Mouse (Mus musculus) limb, embryonic 10.5 days (tissue): ENCODE data around the gene Cabp4. TPM values are rescaled to one million over a fixed set of nuclear protein-coding genes. Genes with fewer than 3 reads are reported as not detected.

ENCODE experiments used
- DNase-seq: peaks from one replicate; pipeline ENCODE4 v3.0.0-alpha.2; 2017; ENCODE audit warnings: low spot score
- H3K27ac ChIP-seq: fragments of 300-500 bp; sonication (generic); 2 replicates; pipeline ENCODE4 v1.5.1; 2016; ENCODE audit warnings: mild to moderate bottlenecking
- H3K27me3 ChIP-seq: fragments of 300-500 bp; sonication (generic); 2 replicates; pipeline ENCODE4 v1.6.1; 2016; ENCODE audit warnings: low read depth, mild to moderate bottlenecking; ENCODE audit not compliant: poor library complexity, severe bottlenecking
- H3K36me3 ChIP-seq: fragments of 300-500 bp; sonication (generic); 2 replicates; pipeline ENCODE4 v1.6.1; 2016; ENCODE audit warnings: mild to moderate bottlenecking, moderate library complexity
- H3K4me1 ChIP-seq: fragments of 300-500 bp; sonication (generic); 2 replicates; pipeline ENCODE4 v1.6.1; 2016
- H3K4me3 ChIP-seq: fragments of 300-500 bp; sonication (generic); 2 replicates; pipeline ENCODE4 v1.5.1; 2016; ENCODE audit warnings: mild to moderate bottlenecking, moderate library complexity
- H3K9me3 ChIP-seq: fragments of 300-500 bp; sonication (generic); replicated peaks from 2 replicates; pipeline ENCODE4 v1.6.1; 2016; ENCODE audit warnings: mild to moderate bottlenecking
- WGBS: fragments of 180-500 bp; shearing (Covaris S2); methylation state at CpG from one replicate; pipeline ENCODE4 v1.1.7; 2016; 5-methylcytosine and 5-hydroxymethylcytosine counted together
- polyA plus RNA-seq: library from polyadenylated mRNA; unstranded; fragments of >200 nt; fragmentation: Nextera tagmentation; extraction: Ambion mirVana; gene quantifications from 2 replicates; pipeline ENCODE4 v1.2.1, GENCODE M21; 2016

Cabp4 gene
- polyA plus RNA-seq, 1 experiment from 2014 or later = 0.15 TPM

- H3K27me3 ChIP-seq = peaks cover 15% of the 10 kb centered on the region
- peak within 1 kb of the TSS; percentile 37; the same call in 1 of the 2 replicates for H3K27ac ChIP-seq
- H3K9me3 ChIP-seq = no peaks in the 10 kb centered on the region
- no peaks in the 10 kb centered on the region for H3K36me3 ChIP-seq
- no peak for DNase-seq
- peaks cover 29% of the 10 kb centered on the region for H3K4me1 ChIP-seq
- WGBS = 4% methylated on average over 11 of the region's 11 CpGs
- H3K4me3 ChIP-seq = peak within 1 kb of the TSS; percentile 35
These were observed 31.6 kb upstream of the Cabp4 start, which contains the start of gene Carns1 for GRCm38 (mm10) chr19:4175368-4175947. TSS of gene Carns1 (minus strand) at chr19:4175479.

- WGBS = 55% methylated on average over 11 of the region's 11 CpGs
- no peak for DNase-seq
- Histone ChIP-seq H3K27ac (no peak overlapping the region), H3K36me3 (no peaks in the 10 kb centered on the region), H3K27me3 (peaks cover 15% of the 10 kb centered on the region), H3K4me3 (no peak overlapping the region), H3K4me1 (peaks cover 40% of the 10 kb centered on the region), H3K9me3 (no peaks in the 10 kb centered on the region)
These were observed 29.1 kb upstream of the Cabp4 start for GRCm38 (mm10) chr19:4172925-4173324.

DNA sequence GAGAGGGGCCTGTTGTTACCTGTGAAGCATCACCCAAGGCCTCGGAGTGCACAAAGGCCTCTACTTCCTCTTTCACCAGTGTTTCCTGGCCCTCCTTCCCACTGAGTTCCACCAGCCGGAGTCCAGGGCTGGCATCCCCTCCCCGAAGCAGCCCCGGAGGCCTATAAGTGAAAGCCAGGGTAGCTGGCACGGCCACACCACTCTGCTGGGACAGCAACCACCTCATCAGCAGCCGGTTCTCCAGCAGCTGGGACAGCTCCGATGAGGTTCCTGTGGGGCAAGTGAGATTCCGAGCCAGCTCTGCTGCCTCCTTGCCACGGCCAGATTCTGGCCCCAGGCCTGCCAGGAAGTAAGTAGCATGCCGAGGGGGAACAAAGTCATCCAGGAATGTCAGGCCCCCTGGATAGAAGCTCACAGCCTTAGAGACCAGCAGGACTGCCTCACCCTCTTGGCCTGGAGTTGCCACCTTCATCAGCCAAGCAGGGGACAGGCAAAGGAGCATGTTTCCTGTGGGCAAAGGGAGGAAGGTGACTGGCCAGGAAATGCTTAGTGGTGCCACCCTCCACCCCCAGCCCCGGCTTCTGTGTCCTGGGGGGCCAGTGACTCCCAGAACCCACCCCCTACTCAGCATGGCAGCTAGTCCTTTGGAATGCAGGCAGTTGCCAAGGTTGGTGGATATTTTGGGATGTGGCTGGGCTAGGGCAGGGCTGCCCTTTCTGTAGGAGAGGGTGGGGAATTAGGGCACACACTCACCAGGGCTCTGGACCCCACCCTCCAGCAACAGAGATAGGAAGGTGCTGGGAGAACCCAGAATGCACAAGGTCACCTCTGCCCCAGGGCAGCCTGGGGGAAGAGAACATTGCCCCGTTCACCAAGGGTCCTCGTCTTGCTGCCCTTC lies 27.8 kb upstream of the Cabp4 start:
- no peak overlapping the region for H3K4me3 ChIP-seq
- H3K36me3 ChIP-seq = no peaks in the 10 kb centered on the region
- peaks cover 15% of the 10 kb centered on the region for H3K27me3 ChIP-seq
- peaks cover 40% of the 10 kb centered on the region for H3K4me1 ChIP-seq
- no peaks in the 10 kb centered on the region for H3K9me3 ChIP-seq
- WGBS = 63% methylated on average over 13 of the region's 13 CpGs
- no peak for DNase-seq
- H3K27ac ChIP-seq = peak overlapping the region; percentile 14

- Histone ChIP-seq H3K4me3 (no peak overlapping the region), H3K27me3 (peaks cover 7% of the 10 kb centered on the region), H3K4me1 (peaks cover 40% of the 10 kb centered on the region), H3K36me3 (no peaks in the 10 kb centered on the region), H3K9me3 (no peaks in the 10 kb centered on the region), H3K27ac (peak overlapping the region; percentile 14)
- whole genome bisulfite sequencing = 88% methylated on average over 10 of the region's 10 CpGs
- DNase-seq = no peak
These were observed 27.0 kb upstream of the Cabp4 start for GRCm38 (mm10) chr19:4170723-4171392.

DNA sequence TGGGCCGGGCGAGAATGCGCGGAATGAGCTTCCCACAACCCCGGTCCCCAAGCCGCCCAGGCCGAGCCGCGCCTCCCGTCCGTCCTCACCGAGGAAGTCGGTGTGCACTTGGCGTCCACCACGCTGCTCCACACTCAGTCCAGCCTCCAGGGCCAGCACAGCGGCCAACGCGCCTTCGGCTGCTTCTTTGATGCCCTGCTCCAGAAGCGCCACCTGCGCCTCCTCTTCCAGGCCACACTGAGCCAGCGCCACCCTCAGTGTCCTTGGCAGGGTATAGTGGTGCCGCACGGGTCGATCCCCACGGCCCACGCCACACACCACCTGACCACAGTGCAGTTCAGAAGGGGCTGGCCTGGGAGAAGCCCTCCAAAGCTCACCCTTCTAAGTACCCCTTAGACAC lies 26.0 kb upstream of the Cabp4 start:
- Histone ChIP-seq H3K4me3 (peak overlapping the region; percentile 55), H3K27me3 (peaks cover 6% of the 10 kb centered on the region; the same call in 1 of the 2 replicates), H3K9me3 (no peaks in the 10 kb centered on the region), H3K4me1 (peaks cover 39% of the 10 kb centered on the region), H3K36me3 (no peaks in the 10 kb centered on the region), H3K27ac (peak overlapping the region; percentile 89)
- 6% methylated on average over 27 of the region's 27 CpGs for WGBS
- no peak for DNase-seq

DNA sequence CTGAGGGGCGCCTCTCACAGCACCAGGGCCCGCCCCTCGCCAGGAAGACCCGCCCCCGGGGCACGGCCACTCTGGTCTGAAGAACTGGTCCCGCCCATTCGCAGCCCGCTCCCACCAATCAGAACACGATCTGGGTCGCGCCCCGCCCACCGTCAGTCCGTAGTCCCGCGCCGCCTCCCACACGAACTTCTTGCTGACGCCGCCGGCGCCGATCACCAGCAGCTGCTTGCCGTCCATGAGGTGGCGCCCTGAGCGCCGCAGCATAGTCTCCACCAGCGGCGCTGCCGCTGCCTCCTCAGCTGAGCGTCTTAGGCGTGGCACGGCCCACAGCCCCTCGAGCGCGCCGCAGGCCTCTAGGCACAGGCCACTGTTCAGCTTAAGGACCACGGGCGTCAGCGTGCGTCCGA lies 25.5 kb upstream of the Cabp4 start:
- DNase-seq = peak; percentile 100
- Histone ChIP-seq H3K9me3 (no peaks in the 10 kb centered on the region), H3K27ac (peak overlapping the region; percentile 89), H3K4me3 (peak overlapping the region; percentile 55), H3K4me1 (peaks cover 39% of the 10 kb centered on the region), H3K27me3 (peaks cover 6% of the 10 kb centered on the region; the same call in 1 of the 2 replicates), H3K36me3 (no peaks in the 10 kb centered on the region)
- under 1% methylated on average over 43 of the region's 43 CpGs for WGBS

DNA sequence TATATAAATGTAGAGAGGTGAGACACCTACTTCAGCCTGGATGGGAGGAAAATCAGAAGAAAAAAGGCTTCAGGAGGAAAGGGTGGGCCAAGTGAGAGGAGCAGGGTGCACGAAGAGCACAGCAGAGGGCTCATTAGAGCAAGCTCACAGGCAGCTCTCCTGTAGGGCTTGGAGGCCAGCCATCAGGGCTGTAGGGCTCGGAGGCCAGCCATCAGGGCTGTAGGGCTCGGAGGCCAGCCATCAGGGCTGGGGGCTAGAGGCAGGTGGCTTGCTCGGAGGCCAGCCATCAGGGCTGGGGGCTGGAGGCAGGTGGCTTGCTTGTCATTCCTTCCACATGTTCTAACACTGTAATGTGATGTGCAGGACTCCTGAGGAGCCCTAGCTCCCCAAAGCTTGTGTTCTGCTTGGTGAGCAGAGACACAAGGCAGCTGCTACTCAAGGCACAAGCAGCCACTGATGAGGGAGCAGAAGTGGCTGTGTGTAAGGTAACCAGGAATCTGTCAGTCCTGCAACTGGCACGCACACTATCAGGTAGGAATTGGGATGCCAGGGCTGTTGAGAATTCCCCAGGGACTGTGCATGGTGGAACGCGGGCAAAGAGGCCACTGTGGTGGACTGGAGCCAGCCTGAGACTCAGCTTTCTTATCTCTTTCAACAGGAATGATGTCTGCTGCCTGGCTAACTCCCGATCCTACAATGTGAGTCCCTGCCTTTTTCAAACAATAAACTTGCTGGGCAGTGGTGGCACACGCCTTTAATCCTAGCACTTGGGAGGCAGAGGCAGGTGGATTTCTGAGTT lies 23.0 kb upstream of the Cabp4 start:
- H3K27ac ChIP-seq = 0 out of 2 replicates have a peak overlapping the region, but pooled peaks have one; percentile 4

GRCm38 (mm10) chr19:4164721-4165120 lies 20.9 kb upstream of the Cabp4 start:
- Histone ChIP-seq H3K27me3 (no peaks in the 10 kb centered on the region), H3K27ac (peak overlapping the region; percentile 56; the same call in 1 of the 2 replicates), H3K4me3 (no peak overlapping the region), H3K4me1 (peaks cover 27% of the 10 kb centered on the region), H3K36me3 (peaks cover 19% of the 10 kb centered on the region), H3K9me3 (no peaks in the 10 kb centered on the region)
- DNase-seq = no peak
- 81% methylated on average over 2 of the region's 2 CpGs for WGBS

More for the DNA sequence above, 23.0 kb upstream of the Cabp4 start:
- 83% methylated on average over 9 of the region's 9 CpGs for WGBS
- Histone ChIP-seq H3K4me1 (peaks cover 48% of the 10 kb centered on the region), H3K4me3 (no peak overlapping the region), H3K36me3 (0 out of 2 replicates have a peak, but pooled peaks cover under 1% of the 10 kb centered on the region), H3K27me3 (peaks cover 6% of the 10 kb centered on the region; the same call in 1 of the 2 replicates), H3K9me3 (no peaks in the 10 kb centered on the region)
- no peak for DNase-seq

DNA sequence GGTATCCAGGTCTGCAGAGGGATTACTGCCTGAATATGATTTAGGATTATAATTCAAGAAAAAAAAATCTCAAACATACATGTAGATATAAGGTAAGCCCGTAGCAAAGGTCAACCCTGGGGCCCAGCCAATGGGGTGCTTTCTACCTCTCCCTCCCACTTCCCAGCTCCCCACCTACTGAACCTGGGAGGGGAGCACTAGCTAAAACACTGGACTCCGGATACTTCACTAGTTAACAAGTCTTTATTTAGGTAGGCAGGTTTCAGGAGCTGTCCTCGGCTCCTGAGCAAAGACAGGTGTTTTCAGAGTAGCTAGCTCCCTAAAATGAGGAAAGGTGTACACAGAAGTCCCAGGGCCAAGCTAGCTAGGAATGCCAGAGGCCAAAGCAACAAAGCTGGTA lies 20.3 kb upstream of the Cabp4 start:
- DNase-seq = no peak
- no peaks in the 10 kb centered on the region for H3K27me3 ChIP-seq
- H3K27ac ChIP-seq = peak overlapping the region; percentile 88; the same call in 1 of the 2 replicates
- WGBS = 76% methylated on average over 3 of the region's 3 CpGs
- no peak overlapping the region; the same call in 1 of the 2 replicates for H3K4me3 ChIP-seq
- H3K36me3 ChIP-seq = peaks cover 26% of the 10 kb centered on the region
- H3K4me1 ChIP-seq = peaks cover 24% of the 10 kb centered on the region
- no peaks in the 10 kb centered on the region for H3K9me3 ChIP-seq

DNA sequence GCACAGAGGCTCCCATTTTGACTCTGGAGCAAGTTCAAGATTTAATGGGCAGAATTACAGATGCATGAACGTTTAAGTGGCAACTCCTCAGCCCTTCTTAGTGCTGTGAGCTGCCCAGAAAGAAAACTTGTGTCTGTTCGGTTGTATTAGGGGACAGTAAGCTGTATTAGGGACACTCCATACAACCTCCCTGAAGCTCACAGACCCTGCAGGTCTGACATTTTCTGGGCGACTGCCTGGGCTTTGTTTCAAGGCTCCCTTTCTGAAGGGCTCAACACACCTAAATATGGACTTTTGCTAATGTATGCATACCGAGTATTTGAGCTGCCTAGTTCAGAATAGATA lies 19.7 kb upstream of the Cabp4 start:
- no peaks in the 10 kb centered on the region for H3K27me3 ChIP-seq
- peak overlapping the region; percentile 88 for H3K4me3 ChIP-seq
- peaks cover 24% of the 10 kb centered on the region for H3K4me1 ChIP-seq
- DNase-seq = no peak
- no peaks in the 10 kb centered on the region for H3K9me3 ChIP-seq
- peaks cover 31% of the 10 kb centered on the region for H3K36me3 ChIP-seq
- 40% methylated on average over 4 of the region's 4 CpGs for WGBS
- H3K27ac ChIP-seq = peak overlapping the region; percentile 88

DNA sequence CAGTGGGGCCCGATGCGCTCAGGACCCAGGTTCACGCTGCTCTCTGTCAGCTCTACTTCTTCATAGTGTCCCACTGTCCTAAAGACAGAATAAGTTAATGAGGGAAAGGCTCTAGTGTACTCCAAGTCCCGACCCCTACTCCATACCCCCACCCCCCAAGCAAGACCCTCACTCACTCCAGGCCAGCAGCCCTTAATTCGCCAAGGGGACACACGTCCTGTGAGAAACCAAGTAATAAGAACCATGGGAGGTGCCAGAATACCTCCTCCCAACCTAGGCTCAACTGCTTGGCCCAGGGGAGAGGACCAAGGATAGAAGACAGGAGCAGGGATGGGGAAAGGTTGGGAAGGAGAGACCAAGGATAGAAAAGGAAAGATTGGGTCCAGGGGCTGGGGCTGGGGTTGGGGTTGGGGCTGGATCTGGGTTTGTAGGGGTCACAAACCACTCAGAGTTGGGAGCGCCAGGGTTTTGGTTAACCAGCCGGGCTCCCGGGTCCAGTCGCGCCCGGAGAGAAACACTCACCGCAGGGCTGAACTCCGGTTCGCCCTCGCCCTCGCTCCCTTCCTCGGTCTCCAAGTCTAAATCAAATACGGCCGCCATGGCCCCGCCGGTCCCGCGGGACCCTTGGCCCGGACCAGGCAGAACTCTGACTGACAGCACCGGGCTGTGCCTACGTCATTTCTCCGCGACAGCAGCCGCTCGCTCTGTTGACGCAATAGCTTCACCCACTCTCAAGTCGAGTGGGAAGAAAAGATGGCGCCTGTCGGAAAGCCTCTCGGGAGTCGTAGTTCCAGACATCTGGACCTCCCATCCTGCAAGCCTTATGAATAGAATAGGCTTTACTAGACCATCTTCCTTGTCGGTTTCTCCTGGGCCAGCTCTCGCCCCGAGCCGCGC lies 19.1 kb upstream of the Cabp4 start, which contains the start of gene Rps6kb2:
Gene Rps6kb2, minus strand, starts transcription at position 709 of the 897 bp plus-strand sequence.
- peak; percentile 96 for DNase-seq
- Histone ChIP-seq H3K4me1 (peaks cover 24% of the 10 kb centered on the region), H3K27ac (peak within 1 kb of the TSS; percentile 88), H3K4me3 (peak within 1 kb of the TSS; percentile 88), H3K36me3 (peaks cover 38% of the 10 kb centered on the region), H3K9me3 (no peaks in the 10 kb centered on the region), H3K27me3 (no peaks in the 10 kb centered on the region)
- 7% methylated on average over 42 of the region's 42 CpGs for WGBS
